Mouse (Mus musculus): ENCODE data around the gene Lats2. TPM values are rescaled to one million over a fixed set of nuclear protein-coding genes. Genes with fewer than 3 reads are reported as not detected.
"Not testable (repeated sequence)": the region's sequence is repeated elsewhere in the genome, so short reads cannot be mapped to it uniquely, and the experiment has no call there.

Lats2 gene
- total RNA-seq, 1 experiment from 2014 or later, result 37.0 TPM

DNA sequence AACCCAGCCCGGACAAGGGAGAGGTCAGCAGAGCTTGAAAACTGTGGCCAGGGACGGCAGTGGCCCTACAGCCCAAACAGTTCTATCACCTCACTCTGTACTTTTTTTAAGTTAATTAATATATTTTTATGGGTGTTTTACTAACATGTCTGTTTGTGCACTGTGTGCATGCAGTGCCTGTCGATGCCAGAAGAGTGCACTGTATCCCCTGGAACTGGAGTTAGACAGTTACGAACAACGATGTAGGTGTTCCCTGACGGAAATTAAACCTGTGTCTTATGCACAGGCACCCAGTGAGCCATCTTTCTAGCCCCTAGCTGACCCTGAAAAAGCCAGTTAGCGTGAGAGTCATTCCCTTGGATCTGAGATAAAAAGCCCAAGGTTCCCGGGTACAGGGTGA, 62.6 kb downstream of the Lats2 start:
- DNase-seq, result peak; percentile 29

DNA sequence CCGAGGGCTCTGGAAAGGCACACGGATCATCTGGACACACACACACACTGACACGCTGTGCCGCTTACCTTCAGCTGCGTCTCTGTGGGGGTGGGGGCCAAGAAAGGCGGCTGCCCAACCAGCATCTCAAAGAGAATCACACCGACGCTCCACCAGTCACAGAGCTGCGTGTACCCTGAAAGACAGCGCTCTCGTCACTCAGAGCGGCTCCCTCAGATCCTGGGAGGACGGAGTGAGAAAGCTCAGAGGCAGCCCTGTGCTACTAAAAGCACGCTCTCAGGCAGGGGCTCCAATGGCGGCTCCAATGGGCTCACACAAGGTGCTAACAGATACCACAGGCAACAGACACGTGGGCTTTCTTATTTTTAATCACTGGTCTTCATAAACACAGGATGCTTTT, 63.9 kb downstream of the Lats2 start:
- DNase-seq, result no peak

- DNase-seq, result no peak
These were observed 65.6 kb downstream of the Lats2 start for GRCm38 (mm10) chr14:57692517-57693130.

DNA sequence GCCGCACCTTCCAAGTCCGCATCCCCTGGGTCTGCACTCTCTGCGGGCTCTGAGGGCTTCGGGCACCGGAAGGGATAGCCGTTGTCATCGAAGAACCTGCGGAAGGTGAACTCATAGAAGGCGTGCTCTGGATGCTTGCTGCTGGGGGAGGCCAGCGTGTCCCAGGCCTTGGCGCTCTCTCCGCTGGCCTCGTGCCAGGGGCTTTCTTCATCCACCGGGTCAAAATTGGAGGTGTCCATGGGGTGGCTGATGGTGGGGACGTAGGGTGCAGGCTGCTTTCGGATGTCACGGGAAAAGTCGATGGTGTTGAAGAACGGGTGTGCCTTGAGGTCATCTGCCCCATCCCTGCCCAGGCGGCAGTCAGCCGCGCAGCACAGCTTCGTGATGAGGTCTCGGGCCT, 66.9 kb downstream of the Lats2 start:
- DNase-seq, result no peak

DNA sequence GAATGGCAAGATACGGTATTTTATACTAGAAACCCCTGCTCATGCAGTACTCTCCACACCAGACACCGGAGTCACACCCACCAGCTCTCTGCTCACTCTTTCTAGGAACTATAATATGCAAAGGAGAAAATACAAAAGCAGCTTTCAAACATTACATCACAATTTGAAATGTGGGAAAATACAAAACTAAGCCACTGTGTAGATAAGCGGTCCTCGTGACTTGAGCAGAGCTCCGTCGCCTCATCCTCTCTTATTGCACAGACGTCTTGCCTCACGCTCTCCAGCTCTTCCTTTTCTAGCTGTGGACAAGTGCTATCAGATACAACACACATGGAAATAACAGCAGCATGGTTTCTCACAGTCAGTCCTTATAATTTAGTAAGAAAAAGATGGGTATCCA, 67.5 kb downstream of the Lats2 start:
- DNase-seq, result no peak

- DNase-seq, result not testable (repeated sequence)
These were observed 70.1 kb downstream of the Lats2 start for GRCm38 (mm10) chr14:57688066-57688465.

DNA sequence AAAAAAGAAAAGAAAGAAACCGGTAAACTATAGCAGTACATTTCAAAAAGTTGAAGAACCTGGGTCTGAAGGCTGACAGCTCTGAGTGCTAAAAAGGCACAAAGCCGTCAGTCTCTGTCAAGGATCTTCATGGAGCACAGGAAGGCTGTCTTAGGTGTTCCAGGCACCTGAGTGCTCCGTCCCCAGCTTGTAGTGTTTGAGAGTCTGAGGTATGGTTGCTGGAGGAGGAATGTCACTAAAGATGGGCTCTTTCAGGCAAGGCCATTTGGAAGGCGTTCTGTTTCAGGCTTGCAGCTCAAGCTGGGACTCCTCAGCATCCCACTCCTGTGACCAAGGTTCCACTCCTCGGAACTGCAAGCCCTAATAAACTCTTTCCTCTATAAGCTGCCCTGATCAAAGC, 70.7 kb downstream of the Lats2 start:
- no peak for DNase-seq

- no peak for DNase-seq
These were observed 71.5 kb downstream of the Lats2 start for GRCm38 (mm10) chr14:57686647-57687046.

DNA sequence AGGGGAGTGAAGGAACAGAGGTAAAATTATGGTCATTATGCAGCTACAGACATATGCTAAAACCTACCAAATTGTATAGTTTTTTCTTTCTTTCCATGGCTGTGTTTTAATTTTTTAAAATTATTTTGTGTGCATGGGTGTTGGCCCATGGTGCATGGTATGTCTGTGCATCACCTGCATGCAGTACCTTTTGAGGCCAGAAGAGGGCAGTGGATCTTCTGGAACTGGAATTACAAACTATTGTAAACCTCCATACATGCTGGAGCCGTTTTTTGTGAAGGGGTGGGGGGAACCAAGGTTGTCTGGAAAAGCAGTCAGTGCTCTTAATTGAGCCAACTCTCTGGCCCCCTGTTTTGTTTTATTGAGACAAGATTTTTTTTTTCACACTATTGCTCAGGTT, 73.6 kb downstream of the Lats2 start:
- DNase-seq, result peak; percentile 76

DNA sequence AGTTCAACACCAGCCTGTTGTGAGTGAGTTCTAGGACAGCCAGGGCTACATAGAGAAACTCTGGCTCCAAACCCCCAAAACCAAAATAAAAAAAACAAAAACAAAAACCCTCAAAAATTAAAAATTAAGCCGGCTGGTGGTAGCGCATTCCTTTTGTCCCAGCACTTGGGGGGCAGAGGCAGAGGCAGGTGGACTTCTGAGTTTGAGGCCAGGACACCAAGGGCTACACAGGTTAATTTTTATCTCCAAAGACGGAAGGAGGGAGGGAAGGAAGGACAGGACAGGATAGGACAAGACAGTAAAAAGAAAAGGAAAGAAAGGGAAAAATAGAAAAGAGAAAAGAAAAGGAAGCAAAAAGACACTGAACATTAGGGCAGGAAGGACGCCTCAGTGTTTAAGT, 75.4 kb downstream of the Lats2 start:
- DNase-seq, result no peak

- DNase-seq, result peak; percentile 87
These were observed 78.1 kb downstream of the Lats2 start for GRCm38 (mm10) chr14:57679958-57680535.

DNA sequence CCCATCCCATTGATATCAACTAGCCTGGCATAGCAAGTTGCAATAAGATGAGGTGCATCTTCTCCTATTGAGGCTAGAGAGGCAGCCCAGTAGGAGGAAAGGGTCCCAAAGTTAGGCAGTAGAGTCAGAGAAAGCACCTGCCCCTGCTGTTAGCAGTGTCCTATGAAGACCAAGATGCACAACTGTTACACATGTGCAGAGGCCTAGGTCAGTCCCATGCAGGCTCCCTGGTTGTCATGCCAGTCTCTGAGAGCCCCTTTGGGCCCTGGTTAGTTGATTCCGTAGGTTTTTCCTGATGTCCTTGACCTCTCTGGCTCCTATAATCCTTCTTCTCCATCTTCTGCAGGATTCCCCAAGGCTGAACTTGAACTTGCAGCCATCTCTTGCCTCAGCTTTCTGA, 78.7 kb downstream of the Lats2 start:
- DNase-seq, result no peak

GRCm38 (mm10) chr14:57675481-57675880, 82.7 kb downstream of the Lats2 start:
- no peak for DNase-seq

DNA sequence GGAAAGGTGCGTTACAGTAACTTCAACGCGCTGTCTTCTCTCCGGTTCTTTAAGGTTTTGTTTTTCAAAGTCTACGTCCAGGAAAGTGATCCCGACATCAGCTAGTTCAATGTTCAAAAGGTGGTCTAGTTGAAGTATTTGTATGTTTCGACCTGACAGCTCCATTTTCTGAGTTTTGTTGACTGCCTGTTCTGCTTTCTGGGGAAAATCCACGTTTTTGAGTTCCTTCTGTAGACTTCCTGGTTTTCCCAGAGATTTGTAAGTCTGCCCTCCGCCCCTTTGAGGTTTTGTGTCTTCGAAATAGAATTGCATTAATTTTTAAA, 92.6 kb downstream of the Lats2 start:
- no peak for DNase-seq

DNA sequence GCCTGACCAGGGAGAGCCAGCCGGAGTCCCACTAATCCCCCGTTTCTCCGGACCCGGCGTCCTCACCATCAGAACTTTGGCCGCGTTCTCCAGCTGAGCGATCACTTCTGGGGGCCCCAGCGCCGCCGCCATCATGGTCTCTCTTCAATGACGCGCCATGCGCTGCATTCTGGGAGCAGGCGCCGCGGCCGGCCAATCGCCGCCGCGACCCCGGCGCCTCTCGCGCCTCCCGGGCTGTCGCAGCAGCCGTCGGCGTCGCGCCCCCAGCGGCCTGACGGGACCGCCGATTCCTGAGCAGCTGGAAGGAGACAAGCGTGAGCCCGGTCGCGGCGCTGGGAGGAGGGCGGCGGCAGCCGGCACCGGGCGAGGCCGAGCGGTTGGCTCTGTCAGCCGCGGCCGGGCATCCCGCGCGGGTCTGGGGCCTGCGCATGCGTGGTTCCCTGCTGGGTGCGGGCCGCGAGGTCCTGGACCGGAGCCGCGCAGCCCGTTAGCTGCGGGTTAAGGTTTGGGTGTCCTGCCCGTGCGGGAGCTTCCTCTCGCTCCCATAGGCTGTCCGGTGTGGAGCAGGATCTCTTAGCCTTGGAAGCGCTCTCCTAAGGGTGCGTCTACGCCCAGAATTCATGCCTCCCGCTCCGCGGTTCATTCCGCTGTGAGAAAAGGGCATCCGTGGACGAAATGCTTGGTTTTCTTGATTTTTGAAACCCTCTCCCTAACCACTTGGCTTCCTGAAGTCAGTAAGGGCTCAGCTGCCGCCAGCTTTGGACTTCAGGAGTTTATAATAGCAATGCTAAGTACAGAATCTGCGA, 93.2 kb downstream of the Lats2 start, which contains the start of gene Xpo4:
Gene Xpo4 (minus strand): TSS at position 609 of the 806 bp plus-strand sequence.
- peak; percentile 91 for DNase-seq

DNA sequence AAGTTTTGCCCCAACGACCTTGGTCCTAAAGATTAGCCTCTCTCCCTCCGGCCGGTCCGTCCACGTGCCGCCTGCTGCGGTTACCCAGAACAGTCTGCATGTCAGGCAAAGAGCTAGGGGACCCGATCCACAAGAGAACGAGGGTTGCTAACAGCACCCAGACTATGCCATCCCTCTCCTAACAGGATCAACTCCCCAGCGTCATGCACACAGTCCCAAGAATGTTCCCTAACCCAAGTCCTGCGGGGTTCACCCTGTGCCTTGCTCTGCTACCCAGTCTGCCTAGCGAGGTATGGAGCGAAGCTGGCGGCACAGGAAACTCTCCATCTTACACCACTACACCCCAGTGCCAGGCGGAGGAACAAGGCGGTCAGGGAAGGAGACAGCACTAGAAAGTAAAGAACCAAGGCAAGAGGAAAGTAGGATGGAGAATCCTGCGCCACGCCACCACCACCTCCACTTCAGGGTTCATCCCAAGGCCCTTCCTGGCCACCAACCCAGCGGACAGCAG, 93.8 kb downstream of the Lats2 start:
- DNase-seq, result peak; percentile 69

DNA sequence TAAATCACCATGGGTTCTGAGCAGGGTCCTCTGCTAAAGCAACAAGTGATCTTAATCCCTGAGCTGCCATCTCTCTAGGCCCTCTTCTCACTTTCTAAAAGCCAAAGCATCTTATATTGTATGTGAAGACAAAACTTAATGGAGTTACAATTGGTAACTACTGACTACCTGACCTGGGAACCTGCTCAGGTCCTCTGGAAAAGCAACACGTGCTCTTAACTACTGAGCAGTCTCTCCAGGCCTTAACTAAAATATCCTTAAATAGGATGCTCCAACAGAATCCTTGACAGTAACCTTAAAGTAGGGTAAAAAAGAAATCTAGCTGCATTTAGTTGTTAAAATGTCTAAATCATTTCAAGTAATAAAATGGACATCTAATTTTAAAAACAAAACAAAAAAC, 94.6 kb downstream of the Lats2 start:
- DNase-seq, result no peak

- no peak for DNase-seq
These were observed 99.9 kb downstream of the Lats2 start for GRCm38 (mm10) chr14:57658301-57658700.

DNA sequence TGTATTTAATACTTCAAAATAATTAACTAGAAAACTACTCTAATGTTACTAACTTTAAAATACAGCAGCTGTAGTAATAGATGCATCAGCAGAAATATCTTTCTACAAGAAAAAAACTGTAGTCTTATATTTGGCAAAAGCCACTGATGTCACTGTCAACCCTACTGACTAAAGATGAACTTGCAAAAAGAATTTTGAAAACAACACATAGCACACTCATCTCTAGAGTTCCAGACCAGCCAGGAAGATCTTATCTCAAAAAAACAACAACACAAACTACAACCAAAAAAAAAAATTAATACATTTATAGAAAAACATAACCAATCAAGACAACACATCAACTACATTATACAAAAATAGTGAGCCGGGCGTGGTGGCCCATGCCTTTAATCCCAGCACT, 100.7 kb downstream of the Lats2 start:
- no peak for DNase-seq

GRCm38 (mm10) chr14:57656519-57656918, 101.7 kb downstream of the Lats2 start:
- not testable (repeated sequence) for DNase-seq

DNA sequence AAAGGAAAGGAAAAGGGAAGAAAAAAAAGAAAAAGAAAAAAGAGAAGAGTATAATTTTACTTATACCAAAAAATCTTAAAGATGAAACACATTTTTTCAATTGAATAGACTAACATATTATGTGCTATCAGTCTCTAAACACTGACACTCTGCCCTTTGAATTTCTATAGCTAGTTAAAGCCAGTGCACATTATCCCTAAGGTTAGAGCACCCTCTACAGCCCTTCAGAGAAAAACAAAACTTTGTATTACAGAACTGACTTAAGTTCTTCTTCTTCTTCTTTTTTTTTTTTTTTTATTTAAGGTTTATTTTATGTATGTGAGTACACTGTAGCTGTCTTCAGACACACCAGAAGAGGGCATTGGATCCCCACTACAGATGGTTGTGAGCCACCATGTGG, 108.7 kb downstream of the Lats2 start:
- DNase-seq, result no peak

DNA sequence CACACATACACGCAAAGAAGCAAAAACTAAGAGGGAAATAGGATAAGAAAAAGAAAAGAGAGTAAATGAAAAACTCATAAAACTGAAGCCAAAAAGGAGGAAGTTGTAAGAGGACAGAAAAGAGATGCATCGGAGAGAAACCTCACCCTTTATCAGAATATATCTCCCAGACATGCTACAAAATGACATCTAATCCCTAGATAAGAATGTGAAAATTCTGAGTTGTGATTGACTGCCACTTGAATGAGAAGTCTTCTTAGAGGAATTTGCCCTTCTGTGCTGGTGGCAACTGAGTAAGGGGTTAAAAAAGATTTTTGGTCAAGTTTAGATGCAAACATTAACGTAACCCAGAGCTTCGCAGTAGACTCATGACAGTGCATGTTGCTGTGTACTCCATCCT, 112.0 kb downstream of the Lats2 start:
- no peak for DNase-seq

All from adrenal gland, postnatal 14 days (tissue).